Mouse (Mus musculus): ENCODE data around the gene Tmem253.

GRCm38 (mm10) chr14:51989461-51989970 lies 25.9 kb upstream of the Tmem253 start:
- TF ChIP-seq CTCF (IDR thresholded peaks at IDR 0.05; ENCODE audit: low read depth): no peak
- no peak for TF ChIP-seq EP300 (IDR thresholded peaks at IDR 0.05; ENCODE audit: low read depth)

All from liver, postnatal 0 days (tissue).